Mouse (Mus musculus) liver, embryonic 16.5 days (tissue): ENCODE measurements at regions not wholly inside any gene's neighbourhood (a gene's known extent, or its start where the extent isn't known, plus 50 kb on each side); places are given as distances from the start of the nearest gene placed in this dataset.

ENCODE experiments used
- ATAC-seq: fragments of 200-750 bp; cut with Nextera tagmentation; 2 replicates; pipeline ENCODE4 v1.8.0; 2017; ENCODE audit warnings: low read depth, mild to moderate bottlenecking, moderate number of reproducible peaks, moderate library complexity
- H3K27ac ChIP-seq: fragments of 300-500 bp; sonication (generic); 2 replicates; pipeline ENCODE4 v1.5.1; 2014; ENCODE audit warnings: mild to moderate bottlenecking, low read length
- H3K27me3 ChIP-seq: fragments of 300-500 bp; sonication (generic); 2 replicates; pipeline ENCODE4 v1.6.1; 2014; ENCODE audit warnings: low read depth, low read length, mixed read lengths; ENCODE audit not compliant: control insufficient read depth, insufficient read depth
- H3K36me3 ChIP-seq: fragments of 300-500 bp; sonication (generic); 2 replicates; pipeline ENCODE4 v1.6.1; 2014; ENCODE audit warnings: mild to moderate bottlenecking; ENCODE audit not compliant: control insufficient read depth, insufficient read depth
- H3K4me1 ChIP-seq: fragments of 300-500 bp; sonication (generic); 2 replicates; pipeline ENCODE4 v1.6.1; 2014; ENCODE audit warnings: low read depth, low read length, mixed read lengths; ENCODE audit not compliant: control insufficient read depth
- H3K4me2 ChIP-seq: fragments of 300-500 bp; sonication (generic); 2 replicates; pipeline ENCODE4 v1.6.1; 2014; ENCODE audit warnings: low read depth, low read length, mixed read lengths
- H3K4me3 ChIP-seq: fragments of 300-500 bp; sonication (generic); 2 replicates; pipeline ENCODE4 v1.5.1; 2014; ENCODE audit warnings: low read depth, mild to moderate bottlenecking, low read length
- H3K9ac ChIP-seq: fragments of 300-500 bp; sonication (generic); 2 replicates; pipeline ENCODE4 v1.6.1; 2014; ENCODE audit warnings: low read depth, low read length
- H3K9me3 ChIP-seq: fragments of 300-500 bp; sonication (generic); replicated peaks from 2 replicates; pipeline ENCODE4 v1.6.1; 2016; ENCODE audit warnings: low read length; ENCODE audit not compliant: control insufficient read depth
- WGBS: fragments of 180-500 bp; shearing (Covaris S2); extraction: QIAGEN DNeasy Blood & Tissue Kit; methylation state at CpG from one replicate; pipeline ENCODE4 v1.1.7; 2014; ENCODE audit not compliant: insufficient replicate concordance; 5-methylcytosine and 5-hydroxymethylcytosine counted together

DNA sequence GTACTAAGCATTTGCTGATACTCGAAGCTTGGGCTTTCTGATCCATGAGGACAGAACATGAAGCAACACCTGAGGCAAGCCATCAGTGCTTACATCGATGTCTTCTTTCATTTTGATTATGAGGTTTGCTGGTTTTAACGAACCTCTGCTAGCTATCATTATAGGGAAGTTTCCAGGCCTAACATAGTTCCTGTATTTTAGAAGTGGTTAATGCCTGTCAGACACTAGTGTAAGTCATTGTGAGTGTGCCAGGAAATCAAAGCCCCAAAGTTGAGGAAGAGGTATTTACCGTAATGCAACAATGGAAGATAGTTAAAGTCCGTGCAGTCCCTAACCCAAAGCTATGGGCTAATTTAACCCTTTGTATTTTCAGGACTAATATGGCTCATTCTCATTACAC is 120.1 kb upstream of the Rap2b start:
- H3K4me3 ChIP-seq = no peak overlapping the region
- no peaks in the 10 kb centered on the region for H3K9me3 ChIP-seq
- ATAC-seq = no peak
- no peaks in the 10 kb centered on the region for H3K27me3 ChIP-seq
- no peak overlapping the region for H3K4me2 ChIP-seq
- WGBS = 21% methylated on average over 5 of the region's 5 CpGs
- H3K27ac ChIP-seq = no peak overlapping the region
- H3K9ac ChIP-seq = no peak overlapping the region
- no peaks in the 10 kb centered on the region for H3K4me1 ChIP-seq
- no peaks in the 10 kb centered on the region for H3K36me3 ChIP-seq

DNA sequence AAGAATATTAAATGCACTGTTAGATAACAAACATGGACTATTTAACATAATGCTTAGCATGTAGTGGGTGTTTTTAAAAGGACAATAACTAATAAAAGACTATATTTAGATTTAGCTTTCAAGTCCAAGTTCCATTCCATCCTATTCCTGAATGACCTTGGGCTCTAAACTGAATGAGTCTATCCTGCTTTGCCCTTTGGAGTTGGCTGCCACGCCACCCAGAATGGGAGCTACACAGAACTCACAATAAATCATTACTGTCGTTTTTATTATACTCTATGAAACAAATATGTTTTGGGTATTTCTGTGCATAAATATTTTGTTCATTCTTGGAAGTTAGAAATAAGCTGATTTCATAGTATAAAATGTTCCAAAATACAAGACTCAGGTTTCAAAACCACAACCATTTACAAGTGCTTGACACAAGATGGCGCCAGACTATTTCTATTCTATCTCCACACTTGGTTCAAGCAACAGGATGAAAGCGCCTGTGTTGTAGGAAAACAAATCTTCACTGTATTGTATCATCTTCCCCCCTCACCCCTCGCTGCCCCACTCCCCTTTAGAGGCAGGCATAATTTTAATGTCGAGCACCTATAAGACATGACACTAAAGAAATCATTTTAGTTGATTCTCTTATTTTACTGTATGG is 117.4 kb upstream of the Rap2b start:
- no peak for ATAC-seq
- Histone ChIP-seq H3K4me1 (no peaks in the 10 kb centered on the region), H3K27me3 (no peaks in the 10 kb centered on the region), H3K9me3 (no peaks in the 10 kb centered on the region), H3K36me3 (no peaks in the 10 kb centered on the region), H3K27ac (no peak overlapping the region), H3K4me2 (no peak overlapping the region), H3K4me3 (no peak overlapping the region), H3K9ac (no peak overlapping the region)
- WGBS = 18% methylated on average over 6 of the region's 6 CpGs

DNA sequence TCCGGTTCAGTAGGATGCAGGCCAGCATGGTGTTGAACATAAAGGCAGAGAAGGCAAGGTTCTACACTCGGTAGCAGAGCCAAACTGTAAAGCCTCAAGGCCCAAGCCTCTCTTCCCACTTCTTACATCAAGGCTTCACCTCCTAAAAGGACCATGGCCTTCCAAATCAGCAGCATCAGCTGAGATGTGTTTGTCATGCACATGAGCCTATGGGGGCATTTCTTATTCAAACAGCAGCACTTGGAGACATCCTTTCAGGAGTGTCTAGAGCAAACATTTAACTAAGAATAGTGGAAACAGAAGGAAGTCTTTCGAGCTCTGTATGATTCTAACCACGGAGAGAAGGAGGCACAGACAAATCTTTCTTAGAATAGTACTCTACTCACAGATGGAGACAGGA is 115.0 kb upstream of the Rap2b start:
- no peaks in the 10 kb centered on the region for H3K9me3 ChIP-seq
- ATAC-seq = no peak
- WGBS = 59% methylated on average over 4 of the region's 4 CpGs
- no peak overlapping the region for H3K27ac ChIP-seq
- no peak overlapping the region for H3K4me3 ChIP-seq
- H3K4me1 ChIP-seq = no peaks in the 10 kb centered on the region
- no peaks in the 10 kb centered on the region for H3K27me3 ChIP-seq
- no peaks in the 10 kb centered on the region for H3K36me3 ChIP-seq
- H3K4me2 ChIP-seq = no peak overlapping the region
- no peak overlapping the region for H3K9ac ChIP-seq

DNA sequence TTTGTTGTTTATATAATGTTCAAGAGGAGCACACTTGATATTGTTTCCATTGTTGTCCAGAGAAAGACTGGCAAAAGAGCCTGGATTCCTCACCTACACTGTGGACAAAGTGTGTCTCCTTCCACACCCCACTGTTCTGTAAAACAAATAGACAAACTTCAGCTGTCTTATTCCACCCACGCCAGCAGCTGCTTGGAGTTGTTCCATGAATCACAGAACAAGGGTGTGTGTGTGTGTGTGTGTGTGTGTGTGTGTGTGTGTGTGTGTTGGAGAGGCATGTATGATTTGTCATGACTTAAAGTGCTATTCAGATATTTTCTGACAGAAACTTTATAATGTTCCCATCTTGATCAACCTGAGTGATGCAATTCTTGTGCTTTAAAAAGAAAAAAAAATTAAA is 114.1 kb upstream of the Rap2b start:
- 46% methylated on average over 1 of the region's 1 CpGs for WGBS
- Histone ChIP-seq H3K4me3 (no peak overlapping the region), H3K27me3 (no peaks in the 10 kb centered on the region), H3K9me3 (no peaks in the 10 kb centered on the region), H3K36me3 (no peaks in the 10 kb centered on the region), H3K4me2 (no peak overlapping the region), H3K4me1 (no peaks in the 10 kb centered on the region), H3K27ac (no peak overlapping the region), H3K9ac (no peak overlapping the region)
- ATAC-seq = no peak

DNA sequence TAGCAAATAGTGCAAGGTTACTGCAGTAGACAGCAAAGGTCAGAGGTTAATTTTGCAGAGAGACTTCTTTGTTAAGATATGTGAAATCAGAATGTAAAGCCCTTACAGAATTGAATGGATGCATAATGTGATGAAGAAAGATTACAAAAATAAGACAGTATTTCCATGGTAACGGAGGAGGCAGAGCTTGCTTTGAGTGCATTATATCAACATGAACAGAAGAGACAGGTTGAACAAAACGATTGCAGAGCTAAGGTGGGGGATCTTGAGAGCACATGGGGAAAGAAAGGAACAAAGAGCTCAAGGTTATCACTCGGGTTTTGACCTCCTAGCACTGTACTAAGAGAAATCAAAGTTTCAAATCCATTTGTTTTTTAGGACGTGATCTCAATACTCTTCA is 106.2 kb upstream of the Rap2b start:
- Histone ChIP-seq H3K27me3 (no peaks in the 10 kb centered on the region), H3K9me3 (no peaks in the 10 kb centered on the region), H3K4me3 (no peak overlapping the region), H3K36me3 (no peaks in the 10 kb centered on the region), H3K4me2 (no peak overlapping the region), H3K4me1 (no peaks in the 10 kb centered on the region), H3K9ac (no peak overlapping the region), H3K27ac (no peak overlapping the region)
- WGBS = 46% methylated on average over 4 of the region's 4 CpGs
- no peak for ATAC-seq

DNA sequence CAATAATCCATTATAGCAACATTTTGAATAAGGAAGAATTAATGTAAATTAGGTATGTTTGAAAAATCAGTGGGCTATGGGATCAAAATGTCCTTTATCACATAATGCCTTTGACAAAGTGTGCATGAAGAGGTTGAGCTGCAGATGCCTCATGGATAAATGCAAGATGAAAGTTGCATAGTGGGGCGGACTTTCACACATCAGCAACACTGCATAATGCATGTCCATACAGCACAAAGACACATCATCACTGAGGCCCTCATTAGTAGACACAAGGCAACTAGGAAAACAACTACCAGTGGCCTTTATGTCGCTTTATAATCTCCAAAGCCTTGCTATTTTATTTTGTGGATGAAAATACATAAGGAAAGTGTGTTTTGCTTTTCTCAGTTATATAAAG is 105.8 kb upstream of the Rap2b start:
- Histone ChIP-seq H3K27ac (no peak overlapping the region), H3K4me3 (no peak overlapping the region), H3K9ac (no peak overlapping the region), H3K27me3 (no peaks in the 10 kb centered on the region), H3K4me2 (no peak overlapping the region), H3K36me3 (no peaks in the 10 kb centered on the region), H3K9me3 (no peaks in the 10 kb centered on the region), H3K4me1 (no peaks in the 10 kb centered on the region)
- ATAC-seq = no peak
- 47% methylated on average over 2 of the region's 2 CpGs for WGBS

DNA sequence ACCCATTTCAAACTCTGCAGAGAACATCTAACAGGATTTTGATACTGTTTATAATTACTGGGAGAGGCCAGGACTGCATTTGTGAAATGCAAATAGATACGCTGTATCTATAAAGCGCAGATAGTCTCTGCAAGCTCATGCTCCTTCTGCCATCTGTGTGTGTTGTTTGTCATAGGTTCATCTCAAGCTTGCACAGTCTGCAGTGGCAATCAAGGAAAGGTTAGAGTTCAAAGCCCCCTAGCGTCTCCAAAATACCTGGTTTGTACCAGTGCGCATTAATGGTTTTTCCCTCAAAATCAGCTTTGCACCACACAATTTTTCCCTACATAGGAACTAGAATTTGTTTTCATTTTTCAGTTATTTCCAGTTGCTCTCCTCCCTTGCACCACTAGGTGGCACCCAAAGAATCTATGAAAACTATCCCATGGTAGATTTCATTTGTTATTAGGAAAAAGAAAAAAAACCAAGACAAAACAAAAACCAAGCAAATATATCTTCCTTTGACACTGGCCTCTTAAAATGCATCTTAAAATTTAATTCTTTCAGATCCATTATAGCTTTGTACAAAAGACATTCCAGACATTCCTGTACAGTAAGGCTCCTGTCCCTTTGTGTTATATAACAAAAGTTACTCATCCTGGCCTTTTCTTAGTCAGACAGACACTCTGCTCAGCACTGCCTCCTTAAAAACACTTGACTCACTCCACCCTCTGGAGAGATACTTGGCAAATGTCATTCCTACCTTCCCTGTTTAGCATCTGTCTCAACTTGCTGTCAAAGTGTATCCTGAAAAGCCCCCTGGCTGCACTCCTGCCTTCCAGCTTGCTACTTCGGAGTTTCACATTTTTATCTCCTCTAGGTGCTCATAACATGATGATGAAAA is 92.7 kb upstream of the Rap2b start:
- H3K4me2 ChIP-seq = no peak overlapping the region
- no peaks in the 10 kb centered on the region for H3K36me3 ChIP-seq
- no peak for ATAC-seq
- no peak overlapping the region for H3K4me3 ChIP-seq
- H3K27me3 ChIP-seq = no peaks in the 10 kb centered on the region
- no peak overlapping the region for H3K27ac ChIP-seq
- no peak overlapping the region for H3K9ac ChIP-seq
- H3K4me1 ChIP-seq = no peaks in the 10 kb centered on the region
- 55% methylated on average over 5 of the region's 5 CpGs for WGBS
- no peaks in the 10 kb centered on the region for H3K9me3 ChIP-seq

DNA sequence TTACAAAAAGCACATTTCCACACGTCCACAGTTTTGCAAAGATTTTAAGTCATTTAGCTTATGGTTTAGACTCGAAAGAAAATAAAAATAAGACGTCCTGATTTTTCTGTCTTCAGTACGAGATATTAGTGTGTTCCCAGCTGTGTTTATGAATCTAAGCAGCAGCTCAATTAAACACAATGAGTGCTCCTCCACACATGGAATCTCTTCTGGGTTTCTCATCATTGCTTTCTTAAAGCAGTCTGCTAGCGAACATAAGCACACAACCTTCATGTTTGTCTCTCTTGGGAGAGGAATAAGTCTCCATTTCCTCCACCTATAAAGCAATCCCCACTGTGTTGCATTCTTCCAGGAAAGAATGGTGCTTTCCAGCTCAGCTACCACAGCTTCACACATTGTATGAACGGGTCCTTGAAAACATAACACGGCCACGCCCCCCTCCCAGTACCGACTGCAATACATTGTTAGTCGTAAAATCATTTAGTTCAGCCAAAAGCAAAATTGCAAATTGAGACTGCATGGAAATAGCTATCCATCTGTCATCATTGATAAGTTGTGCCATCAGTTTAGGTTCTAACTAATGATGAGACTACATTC is 75.4 kb upstream of the Rap2b start:
- 58% methylated on average over 10 of the region's 10 CpGs for WGBS
- Histone ChIP-seq H3K4me2 (no peak overlapping the region), H3K27me3 (no peaks in the 10 kb centered on the region)

DNA sequence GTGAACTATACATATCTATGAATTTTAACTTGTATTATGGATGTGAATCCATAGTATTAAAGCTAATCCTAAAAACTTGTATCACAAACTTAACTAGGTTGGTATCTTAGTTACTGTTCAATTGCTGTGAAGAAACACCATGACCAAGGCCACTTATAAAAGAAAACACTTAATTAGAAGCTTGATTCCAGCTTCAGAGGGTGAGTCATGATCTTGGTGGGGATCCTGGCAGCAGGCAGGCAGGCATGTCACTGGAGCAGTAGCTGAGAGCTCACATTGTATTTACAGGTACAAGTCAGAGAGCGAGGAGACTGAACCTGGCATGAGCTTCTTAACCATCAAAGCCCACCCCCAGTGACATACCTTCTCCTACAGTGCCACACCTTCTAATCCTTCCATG is 73.2 kb upstream of the Rap2b start:
- ATAC-seq = no peak
- Histone ChIP-seq H3K27ac (no peak overlapping the region), H3K9me3 (no peaks in the 10 kb centered on the region), H3K4me3 (no peak overlapping the region), H3K4me2 (no peak overlapping the region), H3K4me1 (no peaks in the 10 kb centered on the region), H3K27me3 (no peaks in the 10 kb centered on the region), H3K9ac (no peak overlapping the region), H3K36me3 (no peaks in the 10 kb centered on the region)
- WGBS = 61% methylated on average over 1 of the region's 1 CpGs

More for the DNA sequence above, 75.4 kb upstream of the Rap2b start:
- Histone ChIP-seq H3K4me3 (no peak overlapping the region), H3K4me1 (no peaks in the 10 kb centered on the region), H3K36me3 (no peaks in the 10 kb centered on the region), H3K27ac (no peak overlapping the region), H3K9me3 (no peaks in the 10 kb centered on the region), H3K9ac (no peak overlapping the region)
- no peak for ATAC-seq
